Comparison of ENCODE assay signal across 1 mouse cellular context in the genomic region with DNA sequence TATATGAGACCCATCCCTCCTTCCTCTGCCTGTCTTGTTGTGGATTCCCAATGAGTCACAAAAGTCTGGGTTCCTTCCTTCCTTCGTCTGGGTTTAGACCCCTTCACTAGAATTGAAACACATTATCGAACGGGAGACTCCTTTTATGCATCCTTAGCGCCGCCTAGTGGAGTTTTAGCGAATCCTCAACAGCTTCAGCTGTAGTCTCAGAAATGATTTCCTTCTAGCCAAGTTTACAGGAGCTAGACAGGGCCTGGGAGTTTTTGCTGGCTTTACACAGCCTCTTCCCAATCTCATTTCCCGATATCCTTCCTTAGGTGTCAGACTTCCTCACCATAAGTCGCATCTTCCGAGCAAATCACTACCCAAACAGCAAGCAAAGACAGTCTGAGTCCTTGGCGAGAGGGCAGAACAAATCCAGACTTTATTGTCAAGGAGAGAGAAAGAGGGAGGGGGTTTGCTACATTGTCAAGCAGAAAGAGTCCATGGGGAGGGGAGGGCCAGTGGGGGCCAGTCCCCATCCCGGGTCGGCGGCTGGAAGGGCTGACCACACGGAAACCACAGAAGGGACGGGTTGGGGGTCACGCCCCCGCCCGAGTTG.
TF ChIP-seq lines count a peak whose summit lies in the region.

No protein-coding gene starts in this region.

TF ChIP-seq in MEL, 35 proteins besides CTCF, POLR2A, EP300 and RAD21:
- TF ChIP-seq BHLHE40 (IDR thresholded peaks at IDR 0.05; ENCODE audit: borderline replicate concordance, low read depth, low read length) (no peak), SMC3 (IDR thresholded peaks at IDR 0.05; ENCODE audit: low read depth, low read length) (peak; percentile 61), ZNF384 (IDR thresholded peaks at IDR 0.05; ENCODE audit: low read depth, low read length) (peak; percentile 31; the same call in 1 of the 2 replicates), SIN3A (IDR thresholded peaks at IDR 0.05; ENCODE audit: low read length) (peak; percentile 34; the same call in 1 of the 2 replicates), ZC3H11A (IDR thresholded peaks at IDR 0.05; ENCODE audit: low read depth, low read length) (peak; percentile 57), GABPA (IDR thresholded peaks at IDR 0.05; ENCODE audit: low read depth, low read length) (no peak), MAFK (IDR thresholded peaks at IDR 0.05; ENCODE audit: borderline replicate concordance, low read depth, low read length) (no peak), ZMIZ1 (IDR thresholded peaks at IDR 0.05; ENCODE audit: low read depth, low read length) (no peak), NRF1 (IDR thresholded peaks at IDR 0.05; ENCODE audit: insufficient read depth, low read depth, low read length, poor library complexity, severe bottlenecking) (no peak), TCF12 (IDR thresholded peaks at IDR 0.05; ENCODE audit: low read depth, low read length) (no peak)
